9 mouse cellular contexts compared by ENCODE assay signal in the genomic region with DNA sequence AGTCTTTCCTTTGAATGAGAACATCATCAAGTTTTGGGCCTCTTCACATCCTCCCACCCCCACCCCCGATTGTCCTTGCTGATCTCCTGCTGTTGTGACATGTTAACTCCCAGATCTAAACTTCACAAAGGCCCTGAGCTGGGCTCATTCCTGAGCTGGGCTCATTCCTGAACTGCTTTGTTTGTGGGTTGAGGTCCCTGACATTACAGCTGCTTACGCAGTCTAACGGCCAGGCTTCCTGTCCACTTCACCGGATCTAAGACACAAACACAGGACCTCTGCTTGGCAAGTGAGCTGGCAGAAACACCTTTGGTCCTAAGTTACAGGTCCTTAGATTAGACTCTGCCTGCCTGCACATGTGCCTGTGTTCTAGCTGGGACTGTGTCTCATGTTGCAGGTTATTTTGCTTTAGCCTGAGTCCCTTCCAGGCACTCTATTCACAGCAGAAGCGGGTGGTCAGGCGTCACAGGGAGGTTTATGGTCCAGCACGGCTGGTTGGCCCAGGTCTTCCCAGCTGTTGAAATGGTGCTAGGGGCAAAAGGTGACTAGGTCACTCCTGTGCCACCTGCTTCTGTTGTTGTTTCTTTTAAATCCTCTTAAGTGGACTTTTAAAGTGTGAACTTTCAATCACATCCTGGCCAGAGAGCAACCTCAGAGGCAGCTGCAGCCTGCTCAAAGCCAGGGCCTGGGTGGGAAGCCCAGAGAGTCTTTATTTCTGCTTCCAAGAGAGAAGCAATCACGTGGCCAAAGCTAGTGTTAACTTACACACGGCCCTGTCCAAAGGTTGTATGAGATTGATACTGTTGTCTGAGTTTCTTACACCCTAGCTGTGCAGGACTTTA.
DNase-seq lines count a peak whose midpoint lies in the region; ATAC-seq lines count a peak whose summit lies in the region.
"Had no signal": no experiment of that assay in that cellular context is flagged by ENCODE, and none has a peak within 500 bp of the region (broad histone marks: within the 10 kb centered on the region; RNA-seq: fewer than 3 reads in every experiment).

No protein-coding gene starts in this region.

- H3K9ac ChIP-seq in midbrain, embryonic 12.5 days (replicated peaks), result no peak overlapping the region
- no peak overlapping the region for H3K9ac ChIP-seq in midbrain, embryonic 14.5 days (replicated peaks; ENCODE audit: low read length)
- no peak overlapping the region for H3K9ac ChIP-seq in intestine, embryonic 16.5 days (ENCODE audit: low read depth, low read length)
- H3K9ac ChIP-seq in stomach, embryonic 14.5 days (replicated peaks; ENCODE audit: low read depth, low read length), result no peak overlapping the region
- H3K9ac ChIP-seq in heart, embryonic 11.5 days (ENCODE audit: low read depth, low read length), result no peak overlapping the region

- no peaks in the 10 kb centered on the region for H3K9me3 ChIP-seq in midbrain, embryonic 12.5 days
- H3K9me3 ChIP-seq in midbrain, embryonic 14.5 days (ENCODE audit: control insufficient read depth, low read length), result no peaks in the 10 kb centered on the region; the same call in 1 of the 2 replicates
- H3K9me3 ChIP-seq in intestine, embryonic 16.5 days (ENCODE audit: control insufficient read depth, low read length), result no peaks in the 10 kb centered on the region
- H3K9me3 ChIP-seq in stomach, embryonic 14.5 days (ENCODE audit: control insufficient read depth, low read depth, low read length), result no peaks in the 10 kb centered on the region
- no peaks in the 10 kb centered on the region for H3K9me3 ChIP-seq in heart, embryonic 11.5 days (replicated peaks; ENCODE audit: control insufficient read depth, low read length)

- no peak overlapping the region for H3K4me3 ChIP-seq in midbrain, embryonic 12.5 days
- H3K4me3 ChIP-seq in midbrain, embryonic 14.5 days (replicated peaks; ENCODE audit: low read depth, low read length), result no peak overlapping the region
- no peak overlapping the region for H3K4me3 ChIP-seq in intestine, embryonic 16.5 days (ENCODE audit: low read length)
- H3K4me3 ChIP-seq in stomach, embryonic 14.5 days (ENCODE audit: low read depth, low read length), result no peak overlapping the region
- no peak overlapping the region for H3K4me3 ChIP-seq in heart, embryonic 11.5 days (ENCODE audit: low read depth, low read length)

- WGBS in midbrain, embryonic 12.5 days, result 6% methylated on average over 9 of the region's 9 CpGs
- 8% methylated on average over 9 of the region's 9 CpGs for WGBS in midbrain, embryonic 14.5 days
- 23% methylated on average over 9 of the region's 9 CpGs for WGBS in intestine, embryonic 16.5 days
- WGBS in stomach, embryonic 14.5 days, result 18% methylated on average over 9 of the region's 9 CpGs
- WGBS in heart, embryonic 11.5 days (ENCODE audit: insufficient replicate concordance), result 29% methylated on average over 9 of the region's 9 CpGs

- intact Hi-C loops in left cerebral cortex, postnatal 14 days (cut with DNase I), result no loop called here

- H3K27ac ChIP-seq in midbrain, embryonic 12.5 days (replicated peaks), result 0 out of 2 replicates have a peak overlapping the region, but pooled peaks have one; percentile 3
- H3K27ac ChIP-seq in midbrain, embryonic 14.5 days (replicated peaks; ENCODE audit: low read depth, low read length), result no peak overlapping the region
- peak overlapping the region; percentile 19; the same call in 1 of the 2 replicates for H3K27ac ChIP-seq in intestine, embryonic 16.5 days (ENCODE audit: low read length)
- no peak overlapping the region for H3K27ac ChIP-seq in stomach, embryonic 14.5 days (ENCODE audit: low read length)
- H3K27ac ChIP-seq in heart, embryonic 11.5 days (ENCODE audit: low read depth, low read length), result no peak overlapping the region

- H3K27me3 ChIP-seq in midbrain, embryonic 12.5 days, result peaks cover 4% of the 10 kb centered on the region; the same call in 1 of the 2 replicates
- H3K27me3 ChIP-seq in midbrain, embryonic 14.5 days (ENCODE audit: control insufficient read depth, insufficient read depth, low read length), result no peaks in the 10 kb centered on the region
- H3K27me3 ChIP-seq in intestine, embryonic 16.5 days (replicated peaks; ENCODE audit: control insufficient read depth, insufficient read depth, low read length), result no peaks in the 10 kb centered on the region
- no peaks in the 10 kb centered on the region for H3K27me3 ChIP-seq in stomach, embryonic 14.5 days (ENCODE audit: control insufficient read depth, insufficient read depth, low read length)
- H3K27me3 ChIP-seq in heart, embryonic 11.5 days (ENCODE audit: control insufficient read depth, insufficient read depth, low read length), result no peaks in the 10 kb centered on the region

- ATAC-seq in midbrain, embryonic 12.5 days (ENCODE audit: low FRiP score, low read depth), result no peak
- no peak for ATAC-seq in midbrain, embryonic 14.5 days (ENCODE audit: low FRiP score, low TSS enrichment)
- ATAC-seq in intestine, embryonic 16.5 days, result peak; percentile 94
- 0 out of 2 replicates have a peak, but pooled peaks have one; percentile 56 for ATAC-seq in stomach, embryonic 14.5 days (ENCODE audit: insufficient number of reproducible peaks, insufficient read depth, low FRiP score, low read depth)
- ATAC-seq in heart, embryonic 11.5 days (replicated peaks; ENCODE audit: insufficient number of reproducible peaks, low FRiP score, low TSS enrichment), result no peak

- no peaks in the 10 kb centered on the region for H3K36me3 ChIP-seq in midbrain, embryonic 12.5 days
- no peaks in the 10 kb centered on the region for H3K36me3 ChIP-seq in midbrain, embryonic 14.5 days (ENCODE audit: control insufficient read depth, insufficient read depth, low read length)
- H3K36me3 ChIP-seq in intestine, embryonic 16.5 days (ENCODE audit: control insufficient read depth, insufficient read depth, low read length), result no peaks in the 10 kb centered on the region
- H3K36me3 ChIP-seq in stomach, embryonic 14.5 days (ENCODE audit: control insufficient read depth, insufficient read depth, low read length), result no peaks in the 10 kb centered on the region
- no peaks in the 10 kb centered on the region for H3K36me3 ChIP-seq in heart, embryonic 11.5 days (ENCODE audit: control insufficient read depth, insufficient read depth, low read length)

- no peak for DNase-seq in midbrain, embryonic 14.5 days
- peak; percentile 4 to 41 for DNase-seq in kidney, postnatal 25 days
- DNase-seq in left cerebral cortex, postnatal 14 days (ENCODE audit: low spot score in 2 of 2), result no peak
- DNase-seq in urinary bladder, postnatal 10 days (ENCODE audit: low spot score), result no peak
- DNase-seq: adrenal gland, adult 2 months had no signal

- H3K4me1 ChIP-seq in midbrain, embryonic 12.5 days, result peaks cover 11% of the 10 kb centered on the region; the same call in 1 of the 2 replicates
- H3K4me1 ChIP-seq in midbrain, embryonic 14.5 days (ENCODE audit: control insufficient read depth, insufficient read depth, low read length), result no peaks in the 10 kb centered on the region
- peaks cover 6% of the 10 kb centered on the region; the same call in 1 of the 2 replicates for H3K4me1 ChIP-seq in intestine, embryonic 16.5 days (ENCODE audit: control insufficient read depth, insufficient read depth, low read length)
- H3K4me1 ChIP-seq in stomach, embryonic 14.5 days (ENCODE audit: control insufficient read depth, insufficient read depth, low read length), result peaks cover 3% of the 10 kb centered on the region; the same call in 1 of the 2 replicates
- H3K4me1 ChIP-seq in heart, embryonic 11.5 days (ENCODE audit: control insufficient read depth, insufficient read depth, low read length), result no peaks in the 10 kb centered on the region

- no peak overlapping the region for H3K4me2 ChIP-seq in midbrain, embryonic 12.5 days (replicated peaks)
- H3K4me2 ChIP-seq in midbrain, embryonic 14.5 days (ENCODE audit: low read length), result no peak overlapping the region
- H3K4me2 ChIP-seq in intestine, embryonic 16.5 days (ENCODE audit: low read depth, low read length), result no peak overlapping the region
- no peak overlapping the region for H3K4me2 ChIP-seq in stomach, embryonic 14.5 days (replicated peaks; ENCODE audit: low read depth, low read length)
- no peak overlapping the region for H3K4me2 ChIP-seq in heart, embryonic 11.5 days

Comparison
In these comparisons a context has a peak if more than half of its experiments do, and no peak if none do; other contexts are left out.
1. H3K27ac ChIP-seq: peak in midbrain, embryonic 12.5 days (single experiment) and intestine, embryonic 16.5 days (single experiment); none in midbrain, embryonic 14.5 days (single experiment), stomach, embryonic 14.5 days (single experiment) and heart, embryonic 11.5 days (single experiment).
2. ATAC-seq: peak in intestine, embryonic 16.5 days (single experiment) and stomach, embryonic 14.5 days (single experiment); none in midbrain, embryonic 12.5 days (single experiment), midbrain, embryonic 14.5 days (single experiment) and heart, embryonic 11.5 days (single experiment).
3. DNase-seq: peak in kidney, postnatal 25 days (2 of 2); none in midbrain, embryonic 14.5 days (single experiment), left cerebral cortex, postnatal 14 days (0 of 2) and urinary bladder, postnatal 10 days (single experiment).